In genomic region chr12:112897522-112898212, GRCm38 (mm10) we compare ENCODE assay signal across 8 mouse cellular contexts. TPM values are rescaled to one million over a fixed set of nuclear protein-coding genes. Genes with fewer than 3 reads are reported as not detected.
DNase-seq lines count a peak whose midpoint lies in the region; ATAC-seq lines count a peak whose summit lies in the region.

No protein-coding gene starts in this region.

- no peak overlapping the region for H3K9ac ChIP-seq in heart, embryonic 12.5 days
- no peak overlapping the region for H3K9ac ChIP-seq in kidney, embryonic 14.5 days (ENCODE audit: low read depth, low read length)
- H3K9ac ChIP-seq in stomach, embryonic 15.5 days = no peak overlapping the region

- ATAC-seq in heart, embryonic 12.5 days (ENCODE audit: insufficient number of reproducible peaks, low FRiP score) = peak; percentile 79
- ATAC-seq in kidney, embryonic 14.5 days (ENCODE audit: low FRiP score, low TSS enrichment) = peak; percentile 88
- peak; percentile 70 for ATAC-seq in megakaryocyte, adult 5-6 weeks (ENCODE audit: poor library complexity, severe bottlenecking)
- ATAC-seq in stomach, embryonic 15.5 days (ENCODE audit: insufficient read depth, low FRiP score, low read depth) = peak; percentile 53; the same call in 1 of the 2 replicates

- H3K4me1 ChIP-seq in heart, embryonic 12.5 days (replicated peaks) = peaks cover 17% of the 10 kb centered on the region
- H3K4me1 ChIP-seq in kidney, embryonic 14.5 days (ENCODE audit: control insufficient read depth, insufficient read depth, low read length) = peaks cover 9% of the 10 kb centered on the region
- H3K4me1 ChIP-seq in stomach, embryonic 15.5 days = 0 out of 2 replicates have a peak, but pooled peaks cover 9% of the 10 kb centered on the region

- 33% methylated on average over 16 of the region's 16 CpGs for WGBS in heart, embryonic 12.5 days
- WGBS in kidney, embryonic 14.5 days = 21% methylated on average over 16 of the region's 16 CpGs
- WGBS in stomach, embryonic 15.5 days = 21% methylated on average over 15 of the region's 16 CpGs

- H3K4me2 ChIP-seq in heart, embryonic 12.5 days = peak overlapping the region; percentile 48
- H3K4me2 ChIP-seq in kidney, embryonic 14.5 days (replicated peaks; ENCODE audit: low read depth, low read length) = no peak overlapping the region; the same call in 1 of the 2 replicates
- H3K4me2 ChIP-seq in stomach, embryonic 15.5 days = peak overlapping the region; percentile 21

- H3K27me3 ChIP-seq in heart, embryonic 12.5 days (replicated peaks) = peaks cover 26% of the 10 kb centered on the region
- H3K27me3 ChIP-seq in kidney, embryonic 14.5 days (ENCODE audit: control insufficient read depth, insufficient read depth, low read length) = peaks cover 7% of the 10 kb centered on the region
- H3K27me3 ChIP-seq in stomach, embryonic 15.5 days (replicated peaks) = no peaks in the 10 kb centered on the region

- DNase-seq in urinary bladder, postnatal 14 days (ENCODE audit: low spot score) = peak; percentile 52
- no peak for DNase-seq in urinary bladder, adult 18-20 months (ENCODE audit: low spot score in 2 of 2)
- no peak for DNase-seq in layer of hippocampus, adult 8-10 months (ENCODE audit: low spot score in 2 of 2)
- no peak for DNase-seq in layer of hippocampus, postnatal 14 days (ENCODE audit: low spot score in 2 of 2)

- H3K4me3 ChIP-seq in heart, embryonic 12.5 days = no peak overlapping the region
- no peak overlapping the region for H3K4me3 ChIP-seq in kidney, embryonic 14.5 days (ENCODE audit: low read length)
- H3K4me3 ChIP-seq in stomach, embryonic 15.5 days (replicated peaks) = no peak overlapping the region

- H3K36me3 ChIP-seq in heart, embryonic 12.5 days = no peaks in the 10 kb centered on the region
- H3K36me3 ChIP-seq in kidney, embryonic 14.5 days (ENCODE audit: control insufficient read depth, insufficient read depth, low read length) = no peaks in the 10 kb centered on the region
- no peaks in the 10 kb centered on the region for H3K36me3 ChIP-seq in stomach, embryonic 15.5 days

- no peaks in the 10 kb centered on the region for H3K9me3 ChIP-seq in heart, embryonic 12.5 days (replicated peaks)
- no peaks in the 10 kb centered on the region for H3K9me3 ChIP-seq in kidney, embryonic 14.5 days (ENCODE audit: control insufficient read depth, low read length)
- no peaks in the 10 kb centered on the region for H3K9me3 ChIP-seq in stomach, embryonic 15.5 days

- no peak overlapping the region for H3K27ac ChIP-seq in heart, embryonic 12.5 days (ENCODE audit: poor library complexity, severe bottlenecking)
- peak overlapping the region; percentile 4; the same call in 1 of the 2 replicates for H3K27ac ChIP-seq in kidney, embryonic 14.5 days (ENCODE audit: low read depth, low read length)
- no peak overlapping the region for H3K27ac ChIP-seq in stomach, embryonic 15.5 days

RNA-seq across cellular contexts. Expression of gene Gpr132, which starts 29.6 kb away (rescaled TPM):
- polyA plus RNA-seq in heart, embryonic 12.5 days (2016; fragmentation: Nextera tagmentation; extraction: Ambion mirVana) = not detected in 2 replicates
- polyA plus RNA-seq in kidney, embryonic 14.5 days (2014; fragmentation: Nextera tagmentation; extraction: Ambion mirVana) = 0.14 and 0.27 TPM in 2 replicates
- total RNA-seq in megakaryocyte, adult 5-6 weeks (2015) = 20.0 and 25.8 TPM in 2 replicates
- 7.6 and 10.7 TPM in 2 replicates for total RNA-seq in megakaryocyte, adult 5-6 weeks (2017)
- polyA plus RNA-seq in stomach, embryonic 15.5 days (2015; fragmentation: Nextera tagmentation; extraction: Ambion mirVana) = 0.33 and 0.41 TPM in 2 replicates
- not detected for total RNA-seq in layer of hippocampus, adult 8-10 months (2022)
- not detected for total RNA-seq in layer of hippocampus, postnatal 14 days (2021)

RNA-seq across cellular contexts. Expression of gene Jag2, which starts 31.9 kb away (rescaled TPM):
- 2.6 TPM in 2 replicates for polyA plus RNA-seq in heart, embryonic 12.5 days (2016; fragmentation: Nextera tagmentation; extraction: Ambion mirVana)
- 2.3 and 2.9 TPM in 2 replicates for polyA plus RNA-seq in kidney, embryonic 14.5 days (2014; fragmentation: Nextera tagmentation; extraction: Ambion mirVana)
- total RNA-seq in megakaryocyte, adult 5-6 weeks (2015) = 0.36 and 1.3 TPM in 2 replicates
- total RNA-seq in megakaryocyte, adult 5-6 weeks (2017) = not detected in 2 replicates
- polyA plus RNA-seq in stomach, embryonic 15.5 days (2015; fragmentation: Nextera tagmentation; extraction: Ambion mirVana) = 6.0 and 7.0 TPM in 2 replicates
- total RNA-seq in layer of hippocampus, adult 8-10 months (2022) = 10 to 100 TPM; 47.1 to 61.1 (median 56.9) TPM
- 10 to 100 TPM; 45.2 to 50.8 TPM for total RNA-seq in layer of hippocampus, postnatal 14 days (2021)

RNA-seq across cellular contexts. Expression of gene Nudt14, which starts 44.3 kb away (rescaled TPM):
- 38.3 and 41.7 TPM in 2 replicates for polyA plus RNA-seq in heart, embryonic 12.5 days (2016; fragmentation: Nextera tagmentation; extraction: Ambion mirVana)
- 101 and 102 TPM in 2 replicates for polyA plus RNA-seq in kidney, embryonic 14.5 days (2014; fragmentation: Nextera tagmentation; extraction: Ambion mirVana)
- 9.7 and 10.5 TPM in 2 replicates for total RNA-seq in megakaryocyte, adult 5-6 weeks (2015)
- 11.4 and 11.9 TPM in 2 replicates for total RNA-seq in megakaryocyte, adult 5-6 weeks (2017)
- polyA plus RNA-seq in stomach, embryonic 15.5 days (2015; fragmentation: Nextera tagmentation; extraction: Ambion mirVana) = 88.1 and 95.0 TPM in 2 replicates
- 10 to 100 TPM in 3 of 4 experiments, 1 to 10 TPM in 1; 9.7 to 12.1 (median 11.1) TPM for total RNA-seq in layer of hippocampus, adult 8-10 months (2022)
- total RNA-seq in layer of hippocampus, postnatal 14 days (2021) = 10 to 100 TPM in 1 of 2 experiments, 1 to 10 TPM in 1; 7.5 to 11.1 TPM

Comparison
In these comparisons a context has a peak if more than half of its experiments do, and no peak if none do; other contexts are left out.
1. RNA of gene Gpr132, which starts 29.6 kb away (total RNA-seq): 7.6 to 25.8 TPM in megakaryocyte, adult 5-6 weeks; not detected in layer of hippocampus, postnatal 14 days and not detected in layer of hippocampus, adult 8-10 months; every median in the first group is over 4 times any median in the second.
2. RNA of gene Jag2, which starts 31.9 kb away (total RNA-seq): 47.1 to 61.1 TPM in layer of hippocampus, adult 8-10 months and 45.2 to 50.8 TPM in layer of hippocampus, postnatal 14 days; 0.36 to 1.3 TPM in megakaryocyte, adult 5-6 weeks; every median in the first group is over 10 times any median in the second.
3. Peak in every context shown above with its lines, with median percentiles within 50 percentile points of each other: ATAC-seq.